Mouse (Mus musculus): ENCODE measurements around the gene Psme1.

- TF ChIP-seq CTCF (IDR thresholded peaks at IDR 0.05; ENCODE audit: borderline replicate concordance, insufficient read depth, low read length): no peak
- no peak for TF ChIP-seq POLR2A (IDR thresholded peaks at IDR 0.05; ENCODE audit: low read depth, low read length)
These were observed 2.2 kb upstream of the Psme1 start for GRCm38 (mm10) chr14:55575711-55576110.

Data from embryonic fibroblast, embryonic 13.5 days (primary cell).